Mouse (Mus musculus) kidney, adult 2 months (tissue): ENCODE data around the gene Grhpr. TPM values are rescaled to one million over a fixed set of nuclear protein-coding genes. Genes with fewer than 3 reads are reported as not detected.
"Not testable (repeated sequence)": the region's sequence is repeated elsewhere in the genome, so short reads cannot be mapped to it uniquely, and the experiment has no call there.

Experiments used
- DNase-seq: peaks from one replicate; pipeline ENCODE4 v3.0.0; 2021
- H3K27ac ChIP-seq: fragments of 200-500 bp; 2 replicates; pipeline ENCODE4 v1.5.1; 2012; ENCODE audit warnings: low read depth, low read length, control low read depth, inconsistent platforms; ENCODE audit not compliant: insufficient read depth
- H3K27me3 ChIP-seq: fragments of 200-500 bp; replicated peaks from 2 replicates; pipeline ENCODE4 v1.6.1; 2012; ENCODE audit warnings: mild to moderate bottlenecking, moderate library complexity, low read length, inconsistent platforms; ENCODE audit not compliant: control insufficient read depth, insufficient read depth
- H3K36me3 ChIP-seq: fragments of 200-500 bp; 2 replicates; pipeline ENCODE4 v1.6.1; 2012; ENCODE audit warnings: mild to moderate bottlenecking, moderate library complexity, low read length, inconsistent platforms; ENCODE audit not compliant: control insufficient read depth, insufficient read depth
- H3K4me1 ChIP-seq: fragments of 200-500 bp; 2 replicates; pipeline ENCODE4 v1.6.1; 2011; ENCODE audit warnings: low read length; ENCODE audit not compliant: control insufficient read depth, insufficient read depth
- H3K4me3 ChIP-seq: fragments of 200-500 bp; 2 replicates; pipeline ENCODE4 v1.5.1; 2011; ENCODE audit warnings: mild to moderate bottlenecking, low read depth, low read length, control low read depth; ENCODE audit not compliant: insufficient read depth
- CTCF ChIP-seq: fragments of 200-500 bp; conservative IDR thresholded peaks from 2 replicates; pipeline ENCODE4 v1.5.1; 2011; ENCODE audit warnings: low read depth, mild to moderate bottlenecking, control low read depth, low read length, moderate library complexity, mixed read lengths; ENCODE audit not compliant: insufficient read depth, insufficient read length
- POLR2A ChIP-seq: fragments of 200-500 bp; IDR thresholded peaks from one replicate; pipeline ENCODE4 v1.6.1; 2011; ENCODE audit warnings: low read depth, low read length, control low read depth
- WGBS: fragments of 180-500 bp; shearing (Covaris S2); methylation state at CpG from one replicate; pipeline ENCODE4 v1.1.7; 2018; 5-methylcytosine and 5-hydroxymethylcytosine counted together
- polyA plus RNA-seq: library from polyadenylated mRNA; depleted of rRNA; stranded (reverse); fragments of >200 nt; gene quantifications from 2 replicates; pipeline ENCODE4 v1.2.3, GENCODE M21; 2012; rRNA removed

Grhpr gene
- polyA plus RNA-seq, 1 experiment, result 342 TPM

DNA sequence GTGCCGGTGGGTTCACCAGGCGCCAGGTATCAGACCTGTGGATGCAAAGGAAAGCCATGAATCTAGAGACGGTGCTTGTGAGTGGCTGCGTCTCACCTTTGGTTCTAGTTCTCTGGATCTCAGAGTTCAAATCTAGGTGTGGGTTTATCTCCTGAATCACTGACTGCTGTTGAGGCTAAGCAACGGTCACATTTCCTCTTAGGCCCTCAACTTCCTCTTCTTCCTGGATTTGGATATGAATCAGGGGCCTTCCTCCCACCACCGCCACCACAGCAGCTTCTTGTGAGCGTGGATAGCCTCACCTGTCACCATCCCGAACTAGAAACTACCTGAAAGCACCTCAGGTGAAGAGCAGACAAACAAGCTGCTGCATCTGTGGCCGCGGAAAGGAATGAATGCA lies 54.9 kb downstream of the Grhpr start:
- Histone ChIP-seq H3K4me1 (peaks cover 24% of the 10 kb centered on the region), H3K27ac (peak overlapping the region; percentile 37; the same call in 1 of the 2 replicates), H3K4me3 (no peak overlapping the region), H3K27me3 (no peaks in the 10 kb centered on the region), H3K36me3 (no peaks in the 10 kb centered on the region)
- WGBS, result 89% methylated on average over 10 of the region's 10 CpGs
- no peak for TF ChIP-seq POLR2A
- TF ChIP-seq CTCF, result no peak
- DNase-seq, result no peak

DNA sequence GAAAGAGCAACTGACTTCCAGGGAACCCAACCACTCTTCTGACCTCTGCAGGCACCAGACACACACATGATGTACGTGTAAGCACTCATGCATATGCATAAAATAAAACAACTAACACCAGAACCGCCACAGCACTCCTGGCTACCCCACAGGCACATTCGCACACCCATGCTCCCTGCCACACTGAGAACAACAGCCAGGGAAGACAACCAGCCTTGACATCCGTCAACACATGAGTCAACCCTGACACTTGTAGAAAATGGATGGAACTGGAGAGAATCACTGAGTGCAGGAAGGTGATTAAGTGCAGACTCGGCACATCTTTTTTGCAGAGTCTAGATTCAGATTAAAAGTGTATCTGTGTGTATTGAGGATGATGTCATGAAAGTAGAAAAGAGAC lies 55.4 kb downstream of the Grhpr start:
- H3K4me1 ChIP-seq, result peaks cover 24% of the 10 kb centered on the region
- WGBS, result 85% methylated on average over 5 of the region's 5 CpGs
- TF ChIP-seq POLR2A (no peak), CTCF (no peak)
- DNase-seq, result no peak
- no peak overlapping the region for H3K4me3 ChIP-seq
- no peaks in the 10 kb centered on the region for H3K36me3 ChIP-seq
- no peaks in the 10 kb centered on the region for H3K27me3 ChIP-seq
- H3K27ac ChIP-seq, result no peak overlapping the region

DNA sequence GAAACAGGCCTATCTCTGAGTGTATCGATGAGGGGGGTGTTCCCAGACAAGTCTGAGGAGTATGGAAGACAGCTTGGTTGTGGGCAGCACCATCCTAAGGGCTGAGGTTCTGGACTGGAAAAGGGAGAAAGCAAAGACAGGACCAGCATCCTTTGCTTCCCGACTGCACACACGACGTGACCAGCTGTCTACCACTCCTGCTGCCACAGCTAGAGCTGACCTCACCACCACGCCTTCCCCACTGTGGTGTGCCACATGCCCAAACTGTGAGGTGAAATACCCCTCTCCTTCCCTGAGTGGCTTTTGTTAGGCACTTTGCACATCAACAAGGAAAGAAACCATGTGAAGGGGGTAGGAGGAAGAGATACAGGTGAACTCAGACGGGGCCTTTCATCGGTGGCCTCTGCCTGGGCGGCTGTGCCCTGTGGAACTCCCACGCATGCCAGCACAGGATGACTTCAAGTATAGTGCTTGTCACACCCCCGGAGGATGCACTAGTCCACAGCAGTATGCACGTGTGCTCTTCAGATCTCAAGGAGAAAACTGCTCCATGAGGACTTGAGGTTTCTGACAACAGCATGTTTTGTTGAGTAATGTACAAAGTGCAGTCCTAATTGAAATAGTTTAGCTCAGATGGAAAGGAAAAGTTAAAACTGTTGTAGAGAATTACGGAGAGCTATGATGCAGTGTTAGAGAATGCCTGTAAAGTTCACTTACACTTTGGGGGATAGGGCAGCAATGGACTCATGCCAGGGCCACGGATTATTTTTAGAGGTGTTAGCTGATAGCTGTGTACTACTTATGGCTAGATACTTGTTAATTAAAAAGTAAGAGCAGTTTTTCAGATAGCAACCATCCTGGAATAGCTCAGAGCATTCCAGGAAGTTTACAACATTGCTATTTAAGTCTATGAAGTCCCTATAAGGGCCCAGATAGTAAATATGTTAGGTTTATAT lies 56.5 kb downstream of the Grhpr start:
- peaks cover 24% of the 10 kb centered on the region for H3K4me1 ChIP-seq
- H3K27ac ChIP-seq, result 0 out of 2 replicates have a peak overlapping the region, but pooled peaks have one; percentile 36
- TF ChIP-seq POLR2A (no peak), CTCF (no peak)
- 65% methylated on average over 13 of the region's 13 CpGs for WGBS
- H3K27me3 ChIP-seq, result no peaks in the 10 kb centered on the region
- peak; percentile 42 for DNase-seq
- no peaks in the 10 kb centered on the region for H3K36me3 ChIP-seq
- no peak overlapping the region for H3K4me3 ChIP-seq

DNA sequence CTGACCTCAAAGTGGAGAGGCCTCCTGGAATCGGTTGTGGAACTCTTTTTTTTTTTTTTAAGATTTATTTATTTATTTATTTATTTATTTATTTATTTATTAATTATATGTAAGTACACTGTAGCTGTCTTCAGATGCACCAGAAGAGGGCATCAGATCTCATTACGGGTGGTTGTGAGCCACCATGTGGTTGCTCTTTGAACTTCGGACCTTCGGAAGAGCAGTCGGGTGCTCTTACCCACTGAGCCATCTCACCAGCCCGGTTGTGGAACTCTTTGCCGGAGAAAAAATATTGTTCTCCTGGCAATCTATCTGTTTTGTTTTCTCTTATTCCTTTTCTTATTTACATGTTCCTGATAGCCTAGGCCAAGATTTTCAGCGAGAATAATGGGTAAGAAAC lies 57.7 kb downstream of the Grhpr start:
- H3K27me3 ChIP-seq, H3K36me3 ChIP-seq, H3K4me3 ChIP-seq: not testable (repeated sequence)
- WGBS, result 36% methylated on average over 8 of the region's 8 CpGs
- peaks cover 24% of the 10 kb centered on the region for H3K4me1 ChIP-seq
- TF ChIP-seq CTCF, result 0 out of 2 replicates have a peak, but pooled peaks have one; percentile 7
- 0 out of 2 replicates have a peak overlapping the region, but pooled peaks have one; percentile 26 for H3K27ac ChIP-seq
- peak; percentile 71 for DNase-seq

DNA sequence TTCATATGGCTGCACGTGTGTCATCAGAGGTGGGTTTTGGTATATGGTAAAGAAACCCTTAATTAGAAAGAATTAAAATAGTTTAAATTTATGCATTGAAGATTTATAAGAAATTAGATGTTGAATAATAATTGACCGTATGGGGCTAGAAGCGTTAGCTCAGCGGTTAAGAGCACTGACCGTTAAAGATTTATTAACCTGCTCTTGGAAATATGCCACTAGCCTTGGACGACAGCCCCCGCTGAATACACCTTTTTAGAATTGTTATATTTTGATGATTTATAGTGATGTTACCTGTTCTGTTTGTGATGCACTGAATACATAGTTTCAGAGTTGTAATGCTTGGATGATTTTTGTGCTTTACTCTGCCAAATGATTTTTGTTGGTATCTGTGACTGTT lies 58.4 kb downstream of the Grhpr start:
- not testable (repeated sequence) for H3K36me3 ChIP-seq, H3K27me3 ChIP-seq, H3K27ac ChIP-seq, H3K4me3 ChIP-seq
- H3K4me1 ChIP-seq, result peaks cover 21% of the 10 kb centered on the region
- 49% methylated on average over 7 of the region's 7 CpGs for WGBS
- DNase-seq, result peak; percentile 73

Other genes starting within 250 kb of the Grhpr start
- 8.7 and 9.1 TPM in 2 replicates for gene Zcchc7, start 225.5 kb upstream of the Grhpr start, polyA plus RNA-seq
- gene Zbtb5, start 31.0 kb downstream of the Grhpr start, polyA plus RNA-seq, result 11.8 and 12.8 TPM in 2 replicates
- gene Polr1e, start 37.2 kb downstream of the Grhpr start, polyA plus RNA-seq, result 6.2 and 7.8 TPM in 2 replicates
- 18.6 and 19.6 TPM in 2 replicates for gene Fbxo10, start 103.2 kb downstream of the Grhpr start, polyA plus RNA-seq
- 121 and 155 TPM in 2 replicates for gene Tomm5, start 126.7 kb downstream of the Grhpr start, polyA plus RNA-seq
- gene Frmpd1, start 203.5 kb downstream of the Grhpr start, polyA plus RNA-seq, result 0.46 and 0.56 TPM in 2 replicates